Mouse (Mus musculus) midbrain, embryonic 13.5 days (tissue): Measurements from ENCODE around the gene Mtor. TPM values are rescaled to one million over a fixed set of nuclear protein-coding genes. Genes with fewer than 3 reads are reported as not detected.

Experiments used
- ATAC-seq: fragments of 200-750 bp; cut with Nextera tagmentation; 2 replicates; pipeline ENCODE4 v1.8.0; 2017; ENCODE audit warnings: mild to moderate bottlenecking, moderate TSS enrichment, moderate library complexity
- H3K27ac ChIP-seq: fragments of 300-500 bp; sonication (generic); 2 replicates; pipeline ENCODE4 v1.5.1; 2015; ENCODE audit warnings: inconsistent platforms, mild to moderate bottlenecking, moderate library complexity
- H3K27me3 ChIP-seq: fragments of 300-500 bp; sonication (generic); 2 replicates; pipeline ENCODE4 v1.6.1; 2015; ENCODE audit warnings: mild to moderate bottlenecking, inconsistent platforms
- H3K36me3 ChIP-seq: fragments of 300-500 bp; sonication (generic); 2 replicates; pipeline ENCODE4 v1.6.1; 2015; ENCODE audit warnings: mild to moderate bottlenecking, inconsistent platforms
- H3K4me1 ChIP-seq: fragments of 300-500 bp; sonication (generic); replicated peaks from 2 replicates; pipeline ENCODE4 v1.6.1; 2015; ENCODE audit warnings: inconsistent platforms
- H3K4me2 ChIP-seq: fragments of 300-500 bp; sonication (generic); replicated peaks from 2 replicates; pipeline ENCODE4 v1.6.1; 2015; ENCODE audit warnings: moderate library complexity, mild to moderate bottlenecking, inconsistent platforms
- H3K4me3 ChIP-seq: fragments of 300-500 bp; sonication (generic); replicated peaks from 2 replicates; pipeline ENCODE4 v1.5.1; 2015; ENCODE audit warnings: mild to moderate bottlenecking, inconsistent platforms
- H3K9ac ChIP-seq: fragments of 300-500 bp; sonication (generic); replicated peaks from 2 replicates; pipeline ENCODE4 v1.6.1; 2015; ENCODE audit warnings: mild to moderate bottlenecking, inconsistent platforms
- H3K9me3 ChIP-seq: fragments of 300-500 bp; sonication (generic); 2 replicates; pipeline ENCODE4 v1.6.1; 2016; ENCODE audit warnings: mild to moderate bottlenecking, inconsistent platforms
- WGBS: fragments of 180-500 bp; shearing (Covaris S2); methylation state at CpG from one replicate; pipeline ENCODE4 v1.1.7; 2015; 5-methylcytosine and 5-hydroxymethylcytosine counted together
- polyA plus RNA-seq: library from polyadenylated mRNA; unstranded; fragments of >200 nt; fragmentation: Nextera tagmentation; extraction: Ambion mirVana; gene quantifications from 2 replicates; pipeline ENCODE4 v1.2.1, GENCODE M21; 2015

Mtor gene
- polyA plus RNA-seq, 1 experiment from 2014 or later: 27.3 TPM

DNA sequence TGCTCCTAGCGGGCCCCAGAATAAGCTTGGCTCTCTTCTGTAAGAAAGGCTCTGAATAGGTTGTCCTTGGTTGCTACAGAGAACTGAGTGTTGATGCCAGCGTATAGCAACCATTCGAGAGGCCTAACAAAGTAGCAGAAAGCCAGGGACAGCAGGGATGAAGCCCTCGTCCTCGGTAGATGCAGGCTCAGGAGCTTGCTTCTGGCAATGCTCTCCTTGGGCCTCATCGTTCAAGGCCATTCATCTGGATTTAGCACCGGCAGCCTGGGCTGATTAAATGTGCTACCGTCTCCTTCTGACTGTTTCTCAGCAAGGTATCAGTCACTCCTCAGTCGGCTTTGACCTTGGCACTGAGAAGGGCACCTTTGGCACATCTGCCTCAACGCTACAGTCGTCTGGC lies 19.3 kb upstream of the Mtor start:
- WGBS: 79% methylated on average over 11 of the region's 11 CpGs
- no peak overlapping the region for H3K27ac ChIP-seq
- 0 out of 2 replicates have a peak, but pooled peaks have one; percentile 9 for ATAC-seq
- no peak overlapping the region for H3K4me2 ChIP-seq
- H3K36me3 ChIP-seq: 0 out of 2 replicates have a peak, but pooled peaks cover 3% of the 10 kb centered on the region
- peaks cover 40% of the 10 kb centered on the region for H3K4me1 ChIP-seq
- no peaks in the 10 kb centered on the region for H3K9me3 ChIP-seq
- H3K9ac ChIP-seq: no peak overlapping the region
- H3K27me3 ChIP-seq: no peaks in the 10 kb centered on the region
- H3K4me3 ChIP-seq: no peak overlapping the region

DNA sequence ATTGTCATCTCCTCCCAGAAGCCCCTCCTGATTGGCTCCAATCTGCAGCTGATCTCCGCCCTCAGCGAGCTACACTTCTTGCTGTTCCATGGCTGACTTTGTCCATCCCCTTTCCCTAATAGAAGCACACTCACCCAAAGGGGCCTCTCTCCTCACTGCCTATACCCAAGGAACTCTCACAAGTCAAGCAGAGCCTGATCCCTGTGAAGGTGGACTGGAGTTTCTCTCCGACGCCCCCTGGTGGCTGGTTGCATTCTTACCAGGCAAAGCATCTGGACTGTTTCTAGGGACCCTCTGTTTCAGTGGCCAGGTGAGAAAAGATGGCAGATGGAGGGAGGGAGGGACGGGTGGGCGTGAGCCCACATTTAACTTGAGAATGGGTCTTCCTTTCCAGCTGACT lies 18.7 kb upstream of the Mtor start:
- H3K36me3 ChIP-seq: 0 out of 2 replicates have a peak, but pooled peaks cover 3% of the 10 kb centered on the region
- 18% methylated on average over 6 of the region's 6 CpGs for WGBS
- no peaks in the 10 kb centered on the region for H3K9me3 ChIP-seq
- H3K27ac ChIP-seq: no peak overlapping the region
- peaks cover 39% of the 10 kb centered on the region for H3K4me1 ChIP-seq
- ATAC-seq: peak; percentile 59
- H3K4me2 ChIP-seq: no peak overlapping the region
- no peak overlapping the region for H3K4me3 ChIP-seq
- H3K27me3 ChIP-seq: no peaks in the 10 kb centered on the region
- no peak overlapping the region for H3K9ac ChIP-seq

DNA sequence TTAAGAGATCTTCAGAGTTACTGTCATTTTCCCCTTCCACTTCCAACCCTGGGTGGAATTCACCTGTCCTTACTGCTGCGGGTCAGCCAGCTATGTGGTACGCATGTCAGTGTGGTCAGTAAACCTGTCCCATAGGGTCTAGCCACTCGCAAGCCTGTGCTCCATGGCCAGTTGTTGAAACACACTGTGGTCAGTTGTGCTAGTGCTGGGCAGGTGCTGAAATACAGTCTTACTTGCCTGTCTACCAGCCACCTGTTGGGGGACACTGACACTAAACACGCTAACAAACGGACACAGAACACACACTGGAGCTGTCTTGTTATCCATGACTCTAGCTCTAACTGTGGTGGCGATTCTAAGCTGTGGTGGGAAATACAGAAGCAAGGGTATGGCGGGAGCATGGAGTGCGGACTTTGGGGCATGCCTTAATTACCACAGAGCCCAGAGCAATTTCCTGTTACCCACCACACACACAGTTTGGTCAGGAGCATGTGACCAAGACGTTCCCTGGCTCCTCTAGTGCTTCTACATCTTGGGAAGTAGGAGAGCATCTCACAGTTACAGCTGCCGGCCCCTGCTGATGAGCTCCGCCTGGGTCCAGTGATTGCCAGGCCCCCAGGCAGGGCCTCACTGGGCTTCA lies 17.4 kb upstream of the Mtor start:
- Histone ChIP-seq H3K4me3 (no peak overlapping the region), H3K9me3 (no peaks in the 10 kb centered on the region), H3K27ac (no peak overlapping the region), H3K27me3 (no peaks in the 10 kb centered on the region), H3K4me1 (peaks cover 30% of the 10 kb centered on the region), H3K36me3 (peaks cover 5% of the 10 kb centered on the region), H3K4me2 (no peak overlapping the region), H3K9ac (no peak overlapping the region)
- no peak for ATAC-seq
- 88% methylated on average over 11 of the region's 11 CpGs for WGBS

DNA sequence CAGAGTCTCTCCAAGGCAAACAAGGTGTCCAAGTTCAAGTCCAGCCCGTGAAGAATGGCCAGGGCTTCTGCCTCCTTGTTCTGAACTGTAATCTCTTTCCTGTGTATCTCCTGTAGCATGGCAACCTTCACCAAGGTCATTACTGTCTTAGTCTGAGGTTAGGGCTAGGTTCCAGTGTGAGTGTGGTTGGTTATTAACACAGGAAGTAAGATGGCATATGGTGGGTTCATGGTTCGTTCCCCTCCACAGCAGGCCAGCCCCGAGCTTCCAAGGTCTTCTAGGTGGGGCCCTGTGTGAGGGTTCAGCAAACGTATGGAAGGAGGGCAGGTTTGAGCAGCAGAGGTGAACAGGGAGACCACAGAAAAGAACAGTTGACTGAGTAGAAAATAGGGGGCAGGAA lies 15.9 kb upstream of the Mtor start:
- Histone ChIP-seq H3K4me1 (peaks cover 25% of the 10 kb centered on the region), H3K4me2 (no peak overlapping the region), H3K27ac (no peak overlapping the region), H3K27me3 (no peaks in the 10 kb centered on the region), H3K9ac (no peak overlapping the region), H3K4me3 (no peak overlapping the region), H3K36me3 (peaks cover 8% of the 10 kb centered on the region), H3K9me3 (no peaks in the 10 kb centered on the region)
- 88% methylated on average over 4 of the region's 4 CpGs for WGBS
- no peak for ATAC-seq

DNA sequence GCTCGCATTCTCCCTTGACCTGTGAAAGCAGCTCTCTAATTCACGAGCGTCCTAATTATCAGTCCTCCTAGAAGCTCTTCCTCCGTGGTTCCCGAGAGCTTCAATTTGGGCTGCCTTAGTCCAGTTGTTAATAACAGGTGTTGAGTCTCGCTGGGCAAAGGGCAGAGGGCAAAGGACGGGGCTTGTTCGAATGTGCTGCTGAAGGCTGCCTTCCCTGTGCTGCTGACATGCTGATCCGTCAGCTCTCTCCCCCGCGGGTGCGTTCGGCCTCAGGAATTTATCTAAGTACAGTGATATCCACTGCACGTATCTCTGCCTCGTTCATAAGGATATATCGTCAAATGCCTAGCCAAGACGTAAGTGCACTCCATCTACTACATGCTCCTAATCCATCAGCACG lies 15.1 kb upstream of the Mtor start:
- no peak overlapping the region for H3K4me3 ChIP-seq
- no peaks in the 10 kb centered on the region for H3K27me3 ChIP-seq
- no peak overlapping the region for H3K27ac ChIP-seq
- WGBS: 76% methylated on average over 18 of the region's 18 CpGs
- no peak overlapping the region for H3K9ac ChIP-seq
- no peaks in the 10 kb centered on the region for H3K9me3 ChIP-seq
- no peak for ATAC-seq
- peaks cover 17% of the 10 kb centered on the region for H3K4me1 ChIP-seq
- no peak overlapping the region for H3K4me2 ChIP-seq
- H3K36me3 ChIP-seq: peaks cover 8% of the 10 kb centered on the region

DNA sequence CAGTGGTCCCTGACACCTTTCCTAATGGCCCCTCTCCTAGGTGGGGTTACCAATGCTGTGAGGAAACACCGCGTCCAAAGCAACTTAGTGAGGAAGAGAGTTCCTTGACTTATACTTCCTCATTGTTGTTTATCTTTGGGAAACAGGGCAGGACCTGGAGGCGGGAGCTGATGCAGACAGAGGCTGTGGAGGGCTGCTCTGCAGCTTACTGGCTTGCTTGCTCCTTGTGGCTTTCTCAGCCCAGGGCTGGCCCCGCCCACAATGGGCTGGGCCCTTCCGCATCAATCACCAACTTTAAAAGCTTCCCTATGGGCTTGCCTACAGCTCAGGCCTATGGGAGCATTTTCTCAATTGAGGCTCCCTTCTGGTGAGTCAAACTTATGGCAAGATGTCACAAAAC lies 14.6 kb upstream of the Mtor start:
- H3K36me3 ChIP-seq: peaks cover 8% of the 10 kb centered on the region
- H3K4me2 ChIP-seq: no peak overlapping the region
- H3K9ac ChIP-seq: no peak overlapping the region
- peaks cover 12% of the 10 kb centered on the region for H3K4me1 ChIP-seq
- no peak overlapping the region for H3K4me3 ChIP-seq
- no peak for ATAC-seq
- H3K27ac ChIP-seq: no peak overlapping the region
- H3K27me3 ChIP-seq: no peaks in the 10 kb centered on the region
- no peaks in the 10 kb centered on the region for H3K9me3 ChIP-seq
- WGBS: 92% methylated on average over 5 of the region's 5 CpGs

DNA sequence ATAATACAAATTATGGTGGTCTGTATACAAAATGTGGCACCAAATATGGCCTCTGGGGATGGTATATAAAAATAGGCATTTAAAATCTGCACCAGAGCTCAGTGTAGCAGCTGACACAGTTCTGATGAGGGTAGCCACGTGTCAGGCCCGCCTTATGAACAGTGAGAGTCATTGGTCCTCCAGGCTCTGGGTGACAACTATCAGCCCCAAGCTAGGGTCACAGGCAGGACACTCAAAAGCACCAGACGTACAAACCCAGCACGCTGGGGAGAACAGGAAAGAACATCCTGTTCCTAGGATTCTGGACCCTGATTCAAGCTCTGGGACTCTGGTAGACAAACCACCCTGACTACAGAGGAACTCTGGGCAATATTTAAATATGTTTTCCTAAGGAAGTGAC lies 13.9 kb upstream of the Mtor start:
- Histone ChIP-seq H3K4me2 (no peak overlapping the region), H3K27me3 (no peaks in the 10 kb centered on the region), H3K27ac (no peak overlapping the region), H3K9me3 (no peaks in the 10 kb centered on the region), H3K9ac (no peak overlapping the region), H3K36me3 (peaks cover 8% of the 10 kb centered on the region), H3K4me3 (no peak overlapping the region), H3K4me1 (peaks cover 5% of the 10 kb centered on the region; the same call in 1 of the 2 replicates)
- 86% methylated on average over 4 of the region's 4 CpGs for WGBS
- no peak for ATAC-seq

DNA sequence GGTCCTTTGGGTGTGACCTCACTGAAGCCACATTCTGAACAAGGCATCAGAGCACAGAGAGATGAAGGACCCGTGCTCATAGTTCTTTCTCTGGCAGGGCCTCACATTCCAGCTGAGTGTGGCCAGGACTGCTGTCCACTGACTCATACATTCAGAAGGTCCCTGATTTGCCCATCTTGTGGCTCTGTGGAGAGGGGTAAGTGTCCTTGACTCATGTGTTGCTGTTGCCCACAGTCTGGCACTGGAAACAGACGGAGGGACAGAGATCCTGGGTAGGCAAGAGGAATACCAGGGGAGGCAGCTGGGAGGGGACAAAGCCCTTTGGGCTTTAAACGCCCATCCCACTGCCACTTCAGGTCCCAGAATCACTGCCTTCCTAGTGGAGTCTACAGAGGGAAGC lies 13.3 kb upstream of the Mtor start:
- no peaks in the 10 kb centered on the region for H3K27me3 ChIP-seq
- H3K4me1 ChIP-seq: 0 out of 2 replicates have a peak, but pooled peaks cover 4% of the 10 kb centered on the region
- no peak overlapping the region for H3K27ac ChIP-seq
- WGBS: 94% methylated on average over 3 of the region's 3 CpGs
- no peak overlapping the region for H3K9ac ChIP-seq
- no peaks in the 10 kb centered on the region for H3K9me3 ChIP-seq
- H3K4me3 ChIP-seq: no peak overlapping the region
- H3K36me3 ChIP-seq: peaks cover 8% of the 10 kb centered on the region
- no peak for ATAC-seq
- no peak overlapping the region for H3K4me2 ChIP-seq

DNA sequence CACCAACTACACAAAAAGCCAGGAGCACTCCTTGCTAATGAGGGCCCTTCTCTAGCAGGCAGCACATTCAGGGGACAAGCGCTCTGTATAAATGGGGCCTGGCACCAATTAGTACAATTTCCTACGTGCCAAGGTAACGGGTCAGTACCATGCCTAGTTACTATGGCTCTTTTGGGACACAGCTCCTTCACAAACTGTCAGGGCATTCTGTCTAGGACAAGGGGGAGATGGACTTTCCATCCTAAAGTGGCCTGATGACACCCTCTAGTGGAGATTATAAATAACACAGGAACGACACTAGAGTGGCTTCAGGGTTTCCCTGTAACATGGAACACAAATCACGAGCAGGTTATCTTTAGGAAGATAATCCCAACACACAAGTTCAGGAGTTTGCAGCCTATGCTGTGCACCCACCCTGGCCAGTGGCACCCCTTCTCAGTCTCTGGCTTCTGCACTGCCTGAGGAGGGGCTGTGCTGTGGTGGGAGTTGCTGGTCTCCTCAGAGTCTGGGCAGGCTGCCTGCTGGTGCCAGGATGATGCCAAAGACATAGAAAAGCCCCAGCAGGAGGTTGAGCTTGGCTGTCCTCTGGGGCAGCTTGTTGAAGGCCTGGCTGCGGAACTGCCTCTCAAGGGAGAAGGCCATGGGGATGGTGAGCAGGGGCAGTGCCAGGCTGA lies 12.6 kb upstream of the Mtor start:
- 68% methylated on average over 6 of the region's 6 CpGs for WGBS
- no peak overlapping the region; the same call in 1 of the 2 replicates for H3K27ac ChIP-seq
- H3K9me3 ChIP-seq: no peaks in the 10 kb centered on the region
- H3K9ac ChIP-seq: 0 out of 2 replicates have a peak overlapping the region, but pooled peaks have one; percentile 40
- H3K4me3 ChIP-seq: no peak overlapping the region
- ATAC-seq: peak; percentile 72
- H3K4me2 ChIP-seq: no peak overlapping the region
- H3K4me1 ChIP-seq: 0 out of 2 replicates have a peak, but pooled peaks cover 4% of the 10 kb centered on the region
- H3K27me3 ChIP-seq: no peaks in the 10 kb centered on the region
- peaks cover 12% of the 10 kb centered on the region for H3K36me3 ChIP-seq

DNA sequence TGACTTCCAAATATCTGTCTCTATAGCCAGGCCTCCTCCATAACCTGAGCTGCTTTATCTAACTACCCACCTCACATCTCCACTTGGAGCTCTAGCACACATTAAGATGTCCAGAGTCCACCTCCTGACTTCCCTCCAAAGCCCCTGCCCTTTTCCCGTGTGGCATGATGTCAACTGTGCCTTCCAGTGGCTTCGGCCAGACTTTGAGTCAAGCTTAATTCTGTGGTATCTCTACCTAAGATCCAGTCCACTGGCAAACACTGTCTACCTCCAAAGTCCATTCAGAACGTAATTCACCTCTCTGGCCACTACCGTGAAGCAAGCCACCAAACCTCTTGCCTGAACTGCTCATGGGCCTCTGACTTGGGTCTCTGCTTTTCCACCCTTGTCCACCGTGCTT lies 6.5 kb upstream of the Mtor start:
- 95% methylated on average over 5 of the region's 5 CpGs for WGBS
- Histone ChIP-seq H3K4me3 (no peak overlapping the region), H3K4me2 (no peak overlapping the region), H3K4me1 (peaks cover 30% of the 10 kb centered on the region), H3K9me3 (no peaks in the 10 kb centered on the region), H3K9ac (no peak overlapping the region), H3K27me3 (no peaks in the 10 kb centered on the region), H3K36me3 (0 out of 2 replicates have a peak, but pooled peaks cover 4% of the 10 kb centered on the region), H3K27ac (no peak overlapping the region)
- no peak for ATAC-seq

DNA sequence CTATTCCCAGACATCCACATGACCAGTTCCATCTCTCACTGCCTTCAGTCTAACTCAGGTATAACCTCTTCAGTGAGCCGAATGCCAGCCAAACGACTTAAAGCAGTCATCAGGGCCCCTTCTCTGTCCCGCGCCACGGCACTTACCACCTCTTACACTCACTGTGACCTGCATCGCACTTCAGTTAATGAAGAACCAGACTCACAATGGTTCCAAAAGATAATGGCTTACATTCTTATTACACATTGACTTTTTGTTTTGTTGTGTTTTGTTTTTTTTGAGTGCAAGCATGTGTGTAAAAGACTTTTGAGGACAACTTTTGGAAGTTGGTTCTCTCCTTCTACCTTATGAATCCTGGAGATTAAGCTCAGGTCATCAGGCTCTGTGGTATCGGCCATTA lies 5.8 kb upstream of the Mtor start:
- Histone ChIP-seq H3K4me3 (no peak overlapping the region), H3K36me3 (0 out of 2 replicates have a peak, but pooled peaks cover 4% of the 10 kb centered on the region), H3K4me2 (no peak overlapping the region), H3K27ac (no peak overlapping the region), H3K9me3 (no peaks in the 10 kb centered on the region), H3K9ac (no peak overlapping the region), H3K27me3 (no peaks in the 10 kb centered on the region), H3K4me1 (peaks cover 32% of the 10 kb centered on the region)
- no peak for ATAC-seq
- WGBS: 94% methylated on average over 7 of the region's 7 CpGs

DNA sequence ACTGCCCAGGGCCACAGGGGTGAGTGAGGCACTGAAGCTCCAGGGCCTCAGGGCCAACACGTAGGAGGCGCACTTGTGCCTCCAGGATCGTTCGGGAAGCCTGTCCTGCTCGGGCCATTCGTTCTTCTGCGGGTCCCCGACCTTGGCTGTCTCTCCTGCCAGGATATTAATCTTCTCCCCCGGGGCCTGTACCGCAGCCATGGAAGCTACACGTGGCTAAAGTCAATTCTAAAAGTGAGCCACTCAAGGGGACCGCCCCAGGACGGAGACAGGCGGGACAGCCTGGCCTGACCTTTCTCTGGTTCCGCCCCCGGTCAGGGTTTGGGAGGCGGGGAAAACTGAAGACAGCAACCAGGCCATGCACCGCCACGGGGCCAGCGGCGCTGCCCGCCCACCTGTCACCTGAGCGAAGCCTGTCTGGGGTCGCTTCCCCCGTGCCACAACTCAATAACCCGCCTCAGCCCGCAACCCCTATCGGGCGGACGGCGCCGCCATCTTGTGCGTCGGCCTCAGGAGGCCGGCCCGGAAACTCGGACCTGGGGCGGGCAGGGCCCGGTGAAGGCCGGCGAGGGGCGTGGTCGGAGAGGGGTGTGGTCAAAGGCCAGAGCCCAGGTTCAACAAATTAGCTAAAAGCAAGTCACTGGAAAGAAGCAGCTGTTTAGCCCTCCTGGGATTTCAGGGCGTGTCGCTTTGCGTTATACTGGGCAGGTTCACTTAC lies 4.0 kb upstream of the Mtor start, which contains the start of gene Ubiad1:
Gene Ubiad1 (minus strand): TSS at position 522 of the 718 bp plus-strand sequence.
- peaks cover 39% of the 10 kb centered on the region for H3K4me1 ChIP-seq
- no peaks in the 10 kb centered on the region for H3K27me3 ChIP-seq
- peak within 1 kb of the TSS; percentile 80 for H3K4me2 ChIP-seq
- H3K4me3 ChIP-seq: peak within 1 kb of the TSS; percentile 64
- peak within 1 kb of the TSS; percentile 45 for H3K27ac ChIP-seq
- WGBS: under 1% methylated on average over 45 of the region's 46 CpGs
- no peaks in the 10 kb centered on the region for H3K9me3 ChIP-seq
- 0 out of 2 replicates have a peak, but pooled peaks cover 4% of the 10 kb centered on the region for H3K36me3 ChIP-seq
- ATAC-seq: peak; percentile 41
- peak within 1 kb of the TSS; percentile 74 for H3K9ac ChIP-seq
